ENCODE assay signal across 22 mouse cellular contexts in the genomic region with DNA sequence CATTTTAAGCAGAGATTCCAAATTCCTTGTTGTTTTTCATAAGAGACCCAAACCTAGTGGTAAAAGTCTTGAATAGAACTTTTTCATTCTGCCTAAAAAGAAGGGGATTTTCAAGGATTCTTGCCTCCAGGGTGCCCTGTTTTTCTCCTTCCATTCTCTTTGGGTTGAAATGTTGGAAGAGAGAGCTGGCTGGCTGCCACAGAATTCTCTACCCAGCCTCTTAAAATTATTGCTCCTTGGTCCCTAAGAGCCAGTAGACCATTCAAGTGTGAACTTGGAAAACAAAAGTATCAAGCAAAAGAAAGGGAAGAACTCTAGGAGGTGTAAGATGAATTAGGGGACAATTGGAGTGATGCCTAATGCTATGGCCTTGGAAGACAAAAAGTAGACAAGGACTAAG.
DNase-seq lines count a peak whose midpoint lies in the region; ATAC-seq and TF ChIP-seq lines count a peak whose summit lies in the region.
"Had no signal": no experiment of that assay in that cellular context is flagged by ENCODE, and none has a peak within 500 bp of the region (broad histone marks: within the 10 kb centered on the region; RNA-seq: fewer than 3 reads in every experiment).

No protein-coding gene starts in this region.

- no peaks in the 10 kb centered on the region for H3K9me3 ChIP-seq in kidney, embryonic 15.5 days (replicated peaks)
- H3K9me3 ChIP-seq in kidney, postnatal 0 days (replicated peaks; ENCODE audit: low read length): no peaks in the 10 kb centered on the region
- H3K9me3 ChIP-seq in hindbrain, embryonic 10.5 days: no peaks in the 10 kb centered on the region
- H3K9me3 ChIP-seq: embryonic facial prominence, embryonic 15.5 days; heart, embryonic 10.5 days; hindbrain, embryonic 15.5 days; limb, embryonic 12.5 days; midbrain, embryonic 12.5 days; neural tube, embryonic 15.5 days had no signal

- peak; percentile 10 for DNase-seq in kidney, adult 11 months
- DNase-seq in Muller cell, postnatal 12 days (ENCODE audit: inconsistent ontology term): peak; percentile 28
- DNase-seq in Patski (ENCODE audit: low read depth, low spot score): peak; percentile 25
- DNase-seq in kidney, postnatal 0 days (ENCODE audit: low spot score): peak; percentile 15
- DNase-seq in hindbrain, embryonic 10.5 days (ENCODE audit: low spot score): no peak
- DNase-seq in adrenal gland, postnatal 25 days: no peak
- DNase-seq: cerebellum, adult 9-11 months; gastrocnemius, postnatal 10 days; heart, postnatal 4 days; liver, postnatal 0 days; lung, postnatal 14 days; right cerebral cortex, adult 18-20 months had no signal

- no peak overlapping the region for H3K27ac ChIP-seq in kidney, embryonic 15.5 days
- no peak overlapping the region for H3K27ac ChIP-seq in kidney, postnatal 0 days
- no peak overlapping the region for H3K27ac ChIP-seq in hindbrain, embryonic 10.5 days
- H3K27ac ChIP-seq: embryonic facial prominence, embryonic 15.5 days; heart, embryonic 10.5 days; hindbrain, embryonic 15.5 days; limb, embryonic 12.5 days; midbrain, embryonic 12.5 days; neural tube, embryonic 15.5 days; stomach, postnatal 0 days had no signal

- H3K36me3 ChIP-seq in kidney, embryonic 15.5 days: no peaks in the 10 kb centered on the region
- H3K36me3 ChIP-seq in kidney, postnatal 0 days (ENCODE audit: insufficient read depth, low read length): no peaks in the 10 kb centered on the region
- H3K36me3 ChIP-seq in hindbrain, embryonic 10.5 days: no peaks in the 10 kb centered on the region
- H3K36me3 ChIP-seq: embryonic facial prominence, embryonic 15.5 days; heart, embryonic 10.5 days; hindbrain, embryonic 15.5 days; limb, embryonic 12.5 days; midbrain, embryonic 12.5 days; neural tube, embryonic 15.5 days had no signal

- H3K9ac ChIP-seq in kidney, embryonic 15.5 days: no peak overlapping the region
- no peak overlapping the region for H3K9ac ChIP-seq in kidney, postnatal 0 days (ENCODE audit: low read depth, low read length)
- H3K9ac ChIP-seq: embryonic facial prominence, embryonic 15.5 days; hindbrain, embryonic 15.5 days; limb, embryonic 12.5 days; liver, postnatal 0 days; midbrain, embryonic 12.5 days; neural tube, embryonic 15.5 days had no signal

- no peaks in the 10 kb centered on the region for H3K4me1 ChIP-seq in kidney, embryonic 15.5 days
- no peaks in the 10 kb centered on the region for H3K4me1 ChIP-seq in kidney, postnatal 0 days (replicated peaks; ENCODE audit: insufficient read depth, low read length)
- no peaks in the 10 kb centered on the region for H3K4me1 ChIP-seq in hindbrain, embryonic 10.5 days (replicated peaks)
- H3K4me1 ChIP-seq: embryonic facial prominence, embryonic 15.5 days; heart, embryonic 10.5 days; hindbrain, embryonic 15.5 days; limb, embryonic 12.5 days; midbrain, embryonic 12.5 days; neural tube, embryonic 15.5 days had no signal

- in situ Hi-C loops in Patski (cut with MboI; ENCODE audit: low pct_unique_long_range_greater_than_20kb): no loop called here

- POLR2A ChIA-PET in Patski (lab: Charles Lee): no interaction called here

- no peak overlapping the region for H3K4me2 ChIP-seq in kidney, embryonic 15.5 days
- no peak overlapping the region for H3K4me2 ChIP-seq in kidney, postnatal 0 days (ENCODE audit: low read length)
- H3K4me2 ChIP-seq: embryonic facial prominence, embryonic 15.5 days; hindbrain, embryonic 15.5 days; limb, embryonic 12.5 days; liver, embryonic 11.5 days; midbrain, embryonic 12.5 days; neural tube, embryonic 15.5 days had no signal

- no peak overlapping the region for H3K4me3 ChIP-seq in kidney, embryonic 15.5 days (replicated peaks)
- no peak overlapping the region for H3K4me3 ChIP-seq in kidney, postnatal 0 days (replicated peaks; ENCODE audit: low read depth, low read length)
- no peak overlapping the region for H3K4me3 ChIP-seq in hindbrain, embryonic 10.5 days
- H3K4me3 ChIP-seq: embryonic facial prominence, embryonic 15.5 days; heart, embryonic 10.5 days; hindbrain, embryonic 15.5 days; limb, embryonic 12.5 days; midbrain, embryonic 12.5 days; neural tube, embryonic 15.5 days had no signal

- CTCF ChIA-PET in Patski (lab: Charles Lee): interaction anchor here (0.9 to 1.1 kb wide), 2 partner anchors 13 to 30 kb away, joined by 3 read pairs; no protein-coding TSS in a partner anchor

- H3K27me3 ChIP-seq in kidney, embryonic 15.5 days: no peaks in the 10 kb centered on the region
- H3K27me3 ChIP-seq in Patski: no peaks in the 10 kb centered on the region
- no peaks in the 10 kb centered on the region for H3K27me3 ChIP-seq in kidney, postnatal 0 days (ENCODE audit: insufficient read depth, low read length)
- H3K27me3 ChIP-seq in hindbrain, embryonic 10.5 days (ENCODE audit: insufficient read depth, poor library complexity, severe bottlenecking): no peaks in the 10 kb centered on the region
- H3K27me3 ChIP-seq: embryonic facial prominence, embryonic 15.5 days; hindbrain, embryonic 15.5 days; limb, embryonic 12.5 days; midbrain, embryonic 12.5 days; neural tube, embryonic 15.5 days had no signal

- ATAC-seq in kidney, embryonic 15.5 days (replicated peaks; ENCODE audit: low FRiP score): no peak
- no peak for ATAC-seq in Patski
- no peak for ATAC-seq in kidney, postnatal 0 days (replicated peaks; ENCODE audit: low FRiP score, low read depth)
- ATAC-seq: forebrain, embryonic 16.5 days; liver, postnatal 0 days had no signal

- no peak for TF ChIP-seq CTCF in Patski (IDR thresholded peaks at IDR 0.05)
- no peak for TF ChIP-seq CTCF in kidney, postnatal 0 days (IDR thresholded peaks at IDR 0.05; ENCODE audit: low read depth)

Comparison
In these comparisons a context has a peak if more than half of its experiments do, and no peak if none do; other contexts are left out.
1. DNase-seq: peak in kidney, adult 11 months (single experiment), Muller cell, postnatal 12 days (single experiment), Patski (single experiment) and kidney, postnatal 0 days (single experiment); none in hindbrain, embryonic 10.5 days (single experiment) and adrenal gland, postnatal 25 days (single experiment).